Mouse (Mus musculus) frontal cortex, adult (tissue): ENCODE measurements around the gene Klhl40.

Source experiments
- ATAC-seq: cut with Nextera tagmentation; 2 replicates; pipeline ENCODE4 v1.9.2; 2017; ENCODE audit warnings: mild to moderate bottlenecking, moderate library complexity, mixed read lengths; ENCODE audit not compliant: low TSS enrichment

Gene Klhl40

DNA sequence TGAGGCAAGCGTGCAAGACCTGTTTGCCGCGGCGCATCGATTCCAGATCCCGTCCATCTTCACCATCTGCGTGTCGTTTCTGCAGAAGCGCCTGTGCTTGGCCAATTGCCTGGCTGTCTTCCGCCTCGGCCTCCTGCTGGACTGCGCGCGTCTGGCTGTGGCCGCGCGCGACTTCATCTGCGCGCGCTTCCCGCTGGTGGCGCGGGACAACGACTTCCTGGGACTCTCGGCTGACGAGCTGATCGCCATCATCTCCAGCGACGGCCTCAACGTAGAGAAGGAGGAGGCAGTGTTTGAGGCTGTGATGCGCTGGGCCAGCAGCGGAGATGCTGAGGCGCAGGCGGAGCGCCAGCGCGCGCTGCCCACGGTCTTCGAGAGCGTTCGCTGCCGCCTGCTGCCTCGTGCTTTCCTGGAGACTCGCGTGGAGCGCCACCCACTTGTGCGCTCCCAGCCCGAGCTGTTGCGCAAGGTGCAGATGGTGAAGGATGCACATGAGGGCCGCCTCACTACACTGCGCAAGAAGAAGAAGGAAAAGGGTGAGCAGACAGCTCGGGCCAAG is 738 bp downstream of the Klhl40 start:
- peak; percentile 40 for ATAC-seq

- ATAC-seq = no peak
Measured at GRCm38 (mm10) chr9:121784801-121785200, 7.4 kb downstream of the Klhl40 start.

DNA sequence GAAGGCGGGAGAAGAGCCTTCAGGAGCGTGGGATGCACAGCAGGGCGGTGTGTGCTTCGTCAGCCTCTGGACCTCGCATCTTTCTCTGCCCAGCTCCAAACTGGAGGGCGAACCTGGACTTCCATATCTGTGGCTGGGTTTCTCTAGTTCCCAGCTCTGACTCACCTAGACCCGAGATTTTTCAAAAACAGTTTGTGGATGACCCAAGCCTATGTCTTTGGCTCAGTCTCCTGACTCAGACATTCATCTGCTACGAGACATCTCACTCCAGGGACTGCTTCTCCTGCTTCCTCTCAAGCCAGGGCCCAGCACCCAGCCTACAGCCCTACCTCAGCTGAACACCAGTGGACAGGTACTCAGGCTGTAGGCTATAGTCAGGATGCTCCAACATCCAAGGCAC is 7.9 kb downstream of the Klhl40 start:
- ATAC-seq = no peak

- ATAC-seq = peak; percentile 34
Measured at GRCm38 (mm10) chr9:121786359-121786758, 9.0 kb downstream of the Klhl40 start.

- no peak for ATAC-seq
Measured at GRCm38 (mm10) chr9:121791206-121791605, 13.8 kb downstream of the Klhl40 start.

GRCm38 (mm10) chr9:121791757-121792521 is 14.5 kb downstream of the Klhl40 start, which contains the start of gene Hhatl:
Gene Hhatl, minus strand, starts transcription at chr9:121792507.
- peak; percentile 14; the same call in 1 of the 2 replicates for ATAC-seq

- ATAC-seq = no peak
Measured at GRCm38 (mm10) chr9:121794972-121795539, 17.6 kb downstream of the Klhl40 start.

DNA sequence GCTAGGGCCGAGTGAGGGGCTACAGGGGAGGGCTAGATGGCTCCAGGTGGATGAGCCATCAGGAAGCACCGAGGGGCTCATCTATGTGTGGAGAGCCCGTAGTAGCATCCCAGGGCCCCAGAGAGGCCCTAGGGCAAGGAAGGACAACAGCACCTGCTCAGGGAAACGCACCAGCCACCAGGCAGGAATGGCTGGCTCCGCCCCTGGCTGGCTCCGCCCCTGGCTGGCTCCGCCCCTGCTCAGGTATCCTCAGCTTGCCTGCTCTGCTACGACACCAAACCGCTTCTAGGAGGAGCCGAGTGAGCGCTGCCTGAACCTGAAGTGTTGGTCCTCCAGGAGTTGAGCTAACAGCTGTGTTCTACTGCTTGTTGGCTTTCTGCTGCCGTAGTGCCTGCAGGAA is 20.3 kb downstream of the Klhl40 start:
- ATAC-seq = no peak

- ATAC-seq = peak; percentile 64
Measured at GRCm38 (mm10) chr9:121798887-121799520, 21.6 kb downstream of the Klhl40 start.

DNA sequence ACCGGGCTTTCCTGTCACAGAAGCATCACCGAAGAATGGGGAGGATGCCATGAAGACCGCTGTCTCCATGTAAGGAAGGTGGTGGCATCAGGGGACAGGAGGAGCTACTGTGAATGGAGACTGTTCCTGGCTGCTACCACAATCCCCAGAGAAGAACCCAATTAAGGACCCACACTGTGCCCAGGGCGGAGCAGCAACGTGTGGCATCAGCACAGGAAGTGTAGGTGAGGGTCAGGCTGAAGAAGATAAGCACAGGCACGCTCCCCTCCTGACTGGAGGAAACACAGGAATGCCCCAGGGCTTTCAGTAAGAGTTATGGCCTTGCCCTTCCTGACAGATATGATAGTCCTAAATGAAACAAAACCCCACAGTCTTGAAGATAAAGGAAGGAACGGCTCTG is 25.3 kb downstream of the Klhl40 start:
- ATAC-seq = no peak

- no peak for ATAC-seq
Measured at GRCm38 (mm10) chr9:121807546-121807945, 30.1 kb downstream of the Klhl40 start.

- no peak for ATAC-seq
Measured at GRCm38 (mm10) chr9:121807947-121808346, 30.5 kb downstream of the Klhl40 start.

DNA sequence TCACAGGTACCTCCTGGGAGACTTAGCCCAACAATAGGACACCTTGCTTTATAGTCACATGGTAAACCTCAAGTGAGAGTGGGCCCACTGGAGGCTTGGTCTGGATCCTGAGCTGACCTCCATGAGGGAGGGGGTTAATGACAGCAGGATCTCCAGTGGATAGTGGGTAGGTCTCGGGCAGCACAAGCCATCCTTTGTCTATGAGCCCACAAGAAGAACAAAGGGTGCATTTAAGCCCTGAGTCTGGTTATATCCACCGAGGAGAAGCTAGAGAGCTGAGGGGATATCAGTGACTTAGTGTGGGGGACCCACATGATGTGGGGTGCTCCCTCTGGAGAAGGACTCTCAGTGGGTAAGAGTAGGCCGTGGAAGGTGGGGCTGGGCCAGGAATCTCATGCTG is 31.1 kb downstream of the Klhl40 start:
- peak; percentile 45 for ATAC-seq

GRCm38 (mm10) chr9:121810081-121810821 is 32.8 kb downstream of the Klhl40 start:
- peak; percentile 47 for ATAC-seq

GRCm38 (mm10) chr9:121815183-121815582 is 37.8 kb downstream of the Klhl40 start:
- ATAC-seq = no peak

- ATAC-seq = no peak; the same call in 1 of the 2 replicates
Measured at GRCm38 (mm10) chr9:121819073-121819770, 41.8 kb downstream of the Klhl40 start.

- ATAC-seq = no peak
Measured at GRCm38 (mm10) chr9:121819771-121820471, 42.5 kb downstream of the Klhl40 start.

DNA sequence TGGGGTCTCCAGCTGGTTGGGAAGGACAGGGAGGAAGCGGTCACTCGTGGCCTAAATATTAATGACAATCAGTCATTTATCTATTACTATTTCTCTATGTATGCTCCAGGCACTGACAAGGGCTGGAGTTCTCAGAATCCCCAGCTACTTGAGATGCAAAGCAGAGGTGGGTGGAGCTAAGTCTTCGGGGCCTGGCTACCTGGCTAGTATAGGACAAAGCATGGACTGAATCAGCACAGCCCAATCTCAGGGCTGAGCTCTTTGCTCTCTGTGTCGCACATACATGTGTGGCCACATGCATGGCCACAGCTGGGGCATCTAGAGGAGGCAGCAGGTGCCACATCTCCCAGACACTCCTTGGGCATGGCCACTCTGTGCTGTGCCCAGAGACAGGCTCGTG is 43.4 kb downstream of the Klhl40 start:
- ATAC-seq = no peak

DNA sequence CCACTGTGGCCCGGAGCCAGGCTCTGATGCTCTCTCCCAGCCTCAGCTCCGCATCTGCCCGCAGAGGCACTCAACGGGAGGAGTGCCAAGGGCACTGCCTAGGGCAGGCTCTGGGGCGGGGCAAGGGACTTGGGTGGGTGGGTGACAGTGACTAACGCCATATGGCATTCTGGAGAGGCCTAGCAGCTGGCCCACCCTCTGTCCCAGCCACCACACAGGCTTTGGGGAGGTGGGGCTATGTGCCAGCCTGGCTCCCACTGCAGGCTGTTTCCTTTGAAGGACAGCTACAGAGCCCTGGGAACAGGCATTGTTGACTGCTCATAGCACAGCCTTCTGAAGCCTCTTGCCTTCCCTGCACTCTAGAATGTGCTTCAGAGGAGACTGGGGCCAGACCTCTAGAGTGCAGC is 45.2 kb downstream of the Klhl40 start:
- ATAC-seq = peak; percentile 24; the same call in 1 of the 2 replicates

- ATAC-seq = 0 out of 2 replicates have a peak, but pooled peaks have one; percentile 31
Measured at GRCm38 (mm10) chr9:121823051-121823450, 45.6 kb downstream of the Klhl40 start.
